Mouse (Mus musculus) C2C12 (cell line): ENCODE measurements around the gene Lgr6. TPM values are rescaled to one million over a fixed set of nuclear protein-coding genes. Genes with fewer than 3 reads are reported as not detected.

ENCODE experiments used
- H3K27me3 ChIP-seq: one replicate; pipeline ENCODE4 v1.6.1; 2011; ENCODE audit not compliant: control insufficient read depth, insufficient read depth, insufficient read length
- H3K36me3 ChIP-seq: one replicate; pipeline ENCODE4 v1.6.1; 2011; ENCODE audit not compliant: control insufficient read depth, insufficient read depth
- H3K4me3 ChIP-seq: one replicate; pipeline ENCODE4 v1.5.1; 2011; ENCODE audit warnings: mild to moderate bottlenecking, control low read depth; ENCODE audit not compliant: poor library complexity, insufficient read depth, severe bottlenecking
- H3K79me2 ChIP-seq: one replicate; pipeline ENCODE4 v1.6.1; 2011; ENCODE audit not compliant: control insufficient read depth, insufficient read depth
- H3K79me3 ChIP-seq: one replicate; pipeline ENCODE4 v1.6.1; 2011; ENCODE audit warnings: low read depth, control low read depth
- H3ac ChIP-seq: one replicate; pipeline ENCODE3; 2011; ENCODE audit warnings: low read depth; ENCODE audit not compliant: control insufficient read depth, insufficient read length
- CEBPB ChIP-seq: IDR thresholded peaks from one replicate; pipeline ENCODE4 v1.6.1; 2011; ENCODE audit warnings: low read depth, mild to moderate bottlenecking, control low read depth, moderate library complexity
- CTCF ChIP-seq: IDR thresholded peaks from one replicate; pipeline ENCODE4 v1.5.1; 2011; ENCODE audit not compliant: control insufficient read depth, insufficient read depth, insufficient read length
- FOSL1 ChIP-seq: IDR thresholded peaks from one replicate; pipeline ENCODE4 v1.8.0; 2011; ENCODE audit warnings: mild to moderate bottlenecking, low read length; ENCODE audit not compliant: poor library complexity, insufficient read depth, severe bottlenecking
- MAX ChIP-seq: IDR thresholded peaks from one replicate; pipeline ENCODE4 v1.6.1; 2011; ENCODE audit warnings: mild to moderate bottlenecking, control low read depth
- MYOD1 ChIP-seq: IDR thresholded peaks from one replicate; pipeline ENCODE4 v1.6.1; 2011; ENCODE audit warnings: low read depth; ENCODE audit not compliant: control insufficient read depth, insufficient read length
- MYOG ChIP-seq: IDR thresholded peaks from one replicate; pipeline ENCODE4 v1.6.1; 2011; ENCODE audit not compliant: control insufficient read depth, insufficient read length; ENCODE audit errors: extremely low read depth
- USF1 ChIP-seq: IDR thresholded peaks from one replicate; pipeline ENCODE4 v1.6.1; 2011; ENCODE audit warnings: low read depth, mild to moderate bottlenecking, control low read depth, moderate library complexity
- polyA plus RNA-seq: library from polyadenylated mRNA; unstranded; fragments of >200 nt; fragmentation: generic; extraction: Trizol; gene quantifications from one replicate; pipeline ENCODE4 v1.2.1, GENCODE M21; 2012; ENCODE audit warnings: missing spikeins

Lgr6 gene
- polyA plus RNA-seq, 1 experiment = 32.9 TPM

- Histone ChIP-seq H3ac (no peak overlapping the region), H3K79me2 (no peaks in the 10 kb centered on the region), H3K79me3 (no peaks in the 10 kb centered on the region), H3K36me3 (peaks cover 5% of the 10 kb centered on the region), H3K27me3 (no peaks in the 10 kb centered on the region), H3K4me3 (no peak overlapping the region)
- TF ChIP-seq CEBPB (no peak), CTCF (no peak), USF1 (no peak), FOSL1 (no peak), MAX (no peak), MYOD1 (no peak), MYOG (no peak)
Measured at GRCm38 (mm10) chr1:135036297-135036696, 68.8 kb downstream of the Lgr6 start.

GRCm38 (mm10) chr1:135032658-135033057, 72.4 kb downstream of the Lgr6 start:
- Histone ChIP-seq H3K4me3 (no peak overlapping the region), H3K27me3 (no peaks in the 10 kb centered on the region), H3K36me3 (peaks cover 16% of the 10 kb centered on the region), H3K79me3 (no peaks in the 10 kb centered on the region), H3ac (no peak overlapping the region), H3K79me2 (no peaks in the 10 kb centered on the region)
- TF ChIP-seq MYOG = no peak
- no peak for TF ChIP-seq USF1
- TF ChIP-seq MYOD1 = no peak
- TF ChIP-seq CEBPB = no peak
- TF ChIP-seq FOSL1 = no peak
- TF ChIP-seq CTCF = no peak
- no peak for TF ChIP-seq MAX

- H3K4me3 ChIP-seq = no peak overlapping the region
- no peak for TF ChIP-seq MYOG
- TF ChIP-seq CTCF = no peak
- no peak for TF ChIP-seq FOSL1
- TF ChIP-seq USF1 = no peak
- TF ChIP-seq MAX = no peak
- no peak for TF ChIP-seq MYOD1
- TF ChIP-seq CEBPB = no peak
- H3K36me3 ChIP-seq = peaks cover 30% of the 10 kb centered on the region
- H3K27me3 ChIP-seq = no peaks in the 10 kb centered on the region
- no peaks in the 10 kb centered on the region for H3K79me3 ChIP-seq
- H3K79me2 ChIP-seq = no peaks in the 10 kb centered on the region
- H3ac ChIP-seq = no peak overlapping the region
Measured at GRCm38 (mm10) chr1:135030121-135030520, 75.0 kb downstream of the Lgr6 start.

GRCm38 (mm10) chr1:135026275-135026674, 78.8 kb downstream of the Lgr6 start:
- Histone ChIP-seq H3K36me3 (peaks cover 39% of the 10 kb centered on the region), H3K79me3 (no peaks in the 10 kb centered on the region), H3K27me3 (no peaks in the 10 kb centered on the region), H3K79me2 (no peaks in the 10 kb centered on the region), H3K4me3 (no peak overlapping the region), H3ac (no peak overlapping the region)
- TF ChIP-seq CTCF (no peak), USF1 (no peak), MAX (no peak), MYOD1 (no peak), FOSL1 (no peak), MYOG (no peak), CEBPB (no peak)

GRCm38 (mm10) chr1:135023583-135023982, 81.5 kb downstream of the Lgr6 start:
- H3ac ChIP-seq = no peak overlapping the region
- peaks cover 31% of the 10 kb centered on the region for H3K36me3 ChIP-seq
- no peaks in the 10 kb centered on the region for H3K79me3 ChIP-seq
- no peaks in the 10 kb centered on the region for H3K79me2 ChIP-seq
- H3K27me3 ChIP-seq = no peaks in the 10 kb centered on the region
- no peak for TF ChIP-seq MYOD1
- no peak for TF ChIP-seq MAX
- no peak for TF ChIP-seq CEBPB
- no peak for TF ChIP-seq USF1
- no peak for TF ChIP-seq CTCF
- no peak for TF ChIP-seq FOSL1
- H3K4me3 ChIP-seq = no peak overlapping the region

- no peak overlapping the region for H3K4me3 ChIP-seq
- no peaks in the 10 kb centered on the region for H3K79me3 ChIP-seq
- TF ChIP-seq MYOD1 (peak; percentile 44), MYOG (no peak), CTCF (no peak), MAX (peak; percentile 43), USF1 (no peak)
- peaks cover 30% of the 10 kb centered on the region for H3K36me3 ChIP-seq
- no peaks in the 10 kb centered on the region for H3K27me3 ChIP-seq
- no peak overlapping the region for H3ac ChIP-seq
- H3K79me2 ChIP-seq = no peaks in the 10 kb centered on the region
Measured at GRCm38 (mm10) chr1:135021936-135022335, 83.1 kb downstream of the Lgr6 start.
